Mouse (Mus musculus) CH12.LX (cell line): ENCODE results near the gene Olfml2b. TPM values are rescaled to one million over a fixed set of nuclear protein-coding genes. Genes with fewer than 3 reads are reported as not detected.

ENCODE experiments used
- DNase-seq: peaks from one replicate; pipeline ENCODE4 v3.0.0-alpha.2; 2013; ENCODE audit errors: extremely low read depth
- H3K27ac ChIP-seq: 2 replicates; pipeline ENCODE4 v1.5.1; 2012; ENCODE audit warnings: low read depth, mild to moderate bottlenecking, control low read depth, moderate library complexity; ENCODE audit not compliant: insufficient read depth
- H3K27me3 ChIP-seq: replicated peaks from 2 replicates; pipeline ENCODE3; 2012; ENCODE audit warnings: inconsistent platforms
- H3K36me3 ChIP-seq, 2 experiments: replicated peaks in 1 of 2; 2 replicates each; pipeline versions ENCODE3 to v1.6.1; 2012; ENCODE audit warnings: inconsistent platforms in 1 of 2, low read length in 1 of 2, mild to moderate bottlenecking in 1 of 2, mixed read lengths in 1 of 2, moderate library complexity in 1 of 2; ENCODE audit not compliant: control insufficient read depth in 1 of 2, insufficient read depth in 1 of 2
- H3K4me1 ChIP-seq, 2 experiments: 2 replicates each; pipeline ENCODE4 v1.6.1; 2012; ENCODE audit warnings: inconsistent platforms in 1 of 2, moderate library complexity in 1 of 2; ENCODE audit not compliant: insufficient read depth in 2 of 2, control insufficient read depth in 1 of 2
- H3K4me2 ChIP-seq: 2 replicates; pipeline ENCODE4 v1.6.1; 2012; ENCODE audit warnings: low read depth, mild to moderate bottlenecking, control low read depth; ENCODE audit not compliant: poor library complexity, insufficient read depth, severe bottlenecking
- H3K4me3 ChIP-seq, 3 experiments: fragments of 150-350 bp in 1 of 3; sonication (generic) in 1 of 3; replicated peaks in 1 of 3; 2 replicates each; pipeline versions ENCODE3 to v1.5.1; 2011 to 2012; ENCODE audit warnings: low read depth in 2 of 3, low read length in 2 of 3, mild to moderate bottlenecking in 2 of 3, moderate library complexity in 2 of 3, control low read depth in 1 of 3, improper control_type of control experiment in 1 of 3, inconsistent platforms in 1 of 3, mixed read lengths in 1 of 3; ENCODE audit not compliant: poor library complexity in 1 of 3
- H3K79me2 ChIP-seq: replicated peaks from 2 replicates; pipeline ENCODE4 v1.6.1; 2012; ENCODE audit warnings: mild to moderate bottlenecking, moderate library complexity; ENCODE audit not compliant: control insufficient read depth, poor library complexity, insufficient read depth, severe bottlenecking; ENCODE audit errors: extremely low read depth
- H3K9ac ChIP-seq: 2 replicates; pipeline ENCODE4 v1.6.1; 2012; ENCODE audit warnings: low read depth, mild to moderate bottlenecking, control low read depth, moderate library complexity; ENCODE audit not compliant: insufficient read depth
- H3K9me3 ChIP-seq: replicated peaks from 2 replicates; pipeline ENCODE3; 2012; ENCODE audit warnings: low read length, inconsistent platforms, mixed read lengths
- BHLHE40 ChIP-seq: IDR thresholded peaks from 2 replicates; pipeline ENCODE4 v1.6.1; 2011; ENCODE audit warnings: mild to moderate bottlenecking, low read depth, low read length, improper control_type of control experiment
- CHD1 ChIP-seq: IDR thresholded peaks from 2 replicates; pipeline ENCODE4 v1.6.1; 2012; ENCODE audit warnings: low read depth, low read length, improper control_type of control experiment, inconsistent platforms
- CHD2 ChIP-seq: IDR thresholded peaks from 2 replicates; pipeline ENCODE4 v1.6.1; 2011; ENCODE audit warnings: low read length, improper control_type of control experiment
- ELF1 ChIP-seq: IDR thresholded peaks from 2 replicates; pipeline ENCODE4 v1.6.1; 2014; ENCODE audit warnings: low read depth, mild to moderate bottlenecking, inconsistent platforms, low read length, improper control_type of control experiment
- EP300 ChIP-seq: IDR thresholded peaks from 2 replicates; pipeline ENCODE4 v1.6.1; 2011; ENCODE audit warnings: low read length, improper control_type of control experiment
- IRF4 ChIP-seq: IDR thresholded peaks from 2 replicates; pipeline ENCODE4 v1.6.1; 2014; ENCODE audit warnings: low read depth, mild to moderate bottlenecking, inconsistent platforms, low read length, improper control_type of control experiment
- KAT2A ChIP-seq: IDR thresholded peaks from 2 replicates; pipeline ENCODE4 v1.6.1; 2012; ENCODE audit warnings: low read length, improper control_type of control experiment, inconsistent platforms; ENCODE audit not compliant: insufficient replicate concordance
- MAX ChIP-seq: IDR thresholded peaks from 2 replicates; pipeline ENCODE4 v1.6.1; 2011; ENCODE audit warnings: low read length, improper control_type of control experiment
- MEF2A ChIP-seq: IDR thresholded peaks from 2 replicates; pipeline ENCODE4 v1.6.1; 2014; ENCODE audit warnings: low read depth, mild to moderate bottlenecking, inconsistent platforms, low read length, improper control_type of control experiment, borderline replicate concordance
- MXI1 ChIP-seq: IDR thresholded peaks from 2 replicates; pipeline ENCODE4 v1.6.1; 2011; ENCODE audit warnings: mild to moderate bottlenecking, low read depth, low read length, improper control_type of control experiment
- MYC ChIP-seq: IDR thresholded peaks from 2 replicates; pipeline ENCODE4 v1.6.1; 2011; ENCODE audit warnings: low read depth, mild to moderate bottlenecking, improper control_type of control experiment, low read length
- POLR2A ChIP-seq: IDR thresholded peaks from 2 replicates; pipeline ENCODE4 v1.6.1; 2011; ENCODE audit warnings: low read depth, mild to moderate bottlenecking, improper control_type of control experiment, low read length
- RCOR1 ChIP-seq: conservative IDR thresholded peaks from 2 replicates; pipeline ENCODE4 v1.6.1; 2012; ENCODE audit warnings: low read depth, mild to moderate bottlenecking, inconsistent platforms, low read length, improper control_type of control experiment
- SIN3A ChIP-seq: IDR thresholded peaks from 2 replicates; pipeline ENCODE4 v1.6.1; 2012; ENCODE audit warnings: low read length, improper control_type of control experiment, inconsistent platforms
- TBP ChIP-seq: conservative IDR thresholded peaks from 2 replicates; pipeline ENCODE4 v1.6.1; 2011; ENCODE audit warnings: low read depth, low read length, improper control_type of control experiment
- TCF12 ChIP-seq: IDR thresholded peaks from 2 replicates; pipeline ENCODE4 v1.6.1; 2014; ENCODE audit warnings: low read depth, mild to moderate bottlenecking, inconsistent platforms, low read length, improper control_type of control experiment
- ZKSCAN1 ChIP-seq: IDR thresholded peaks from 2 replicates; pipeline ENCODE4 v1.6.1; 2012; ENCODE audit warnings: low read depth, inconsistent platforms, low read length, improper control_type of control experiment, borderline replicate concordance
- dilution Hi-C: fragments of 300-500 bp; cut with MboI; formaldehyde crosslinking; loops from 2 replicates; pipeline ENCODE4 v1.14.3; 2020; ENCODE audit warnings: low sequenced_read_pairs; ENCODE audit not compliant: extremely low pct_unique_long_range_greater_than_20kb, extremely low pct_ligation_motif_present
- in situ Hi-C: fragments of 300-500 bp; cut with MboI; formaldehyde crosslinking; loops from 3 replicates; pipeline ENCODE4 v1.14.3; 2019; ENCODE audit warnings: low sequenced_read_pairs, low pct_ligation_motif_present, low pct_unique_long_range_greater_than_20kb, mixed read lengths
- polyA plus RNA-seq: library from polyadenylated mRNA; unstranded; fragments of >175 nt; gene quantifications from 2 replicates; pipeline ENCODE4 v1.2.1, GENCODE M21; 2012; ENCODE audit warnings: low read depth; ENCODE audit not compliant: insufficient read length
- total RNA-seq, 2 experiments: library from RNA; depleted of rRNA; stranded (reverse); fragments of 300-350 nt in 1 of 2; fragments of >200 nt in 1 of 2; gene quantifications; 2 replicates each; pipeline ENCODE4 v1.2.3; 2012 to 2014

The Olfml2b gene
- total and polyA plus RNA-seq, 3 experiments: 0.34 to 1.0 (median 0.35) TPM

DNA sequence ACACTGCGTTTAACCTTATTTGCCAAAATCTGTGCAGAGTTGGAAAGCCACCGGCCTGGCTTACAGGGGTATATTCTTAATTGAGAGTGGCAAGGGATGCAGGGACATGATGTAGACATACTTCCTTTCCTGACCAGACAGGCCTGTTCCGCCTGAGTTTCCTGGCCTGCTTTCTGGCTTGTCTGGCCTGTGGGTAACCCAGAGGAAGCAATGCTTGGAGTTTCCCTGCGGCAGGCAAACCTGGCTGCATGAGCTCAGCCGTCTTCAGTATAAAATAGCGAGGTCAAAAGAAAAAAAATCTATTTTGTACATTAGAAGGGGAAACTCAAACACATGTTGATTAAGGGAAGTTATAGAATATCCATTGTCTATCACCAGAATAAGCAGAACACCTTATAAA lies 84.2 kb downstream of the Olfml2b start:
- dilution Hi-C loops (no loop called here), in situ Hi-C loops (no loop called here)
- H3K4me3 ChIP-seq: no peak overlapping the region
- H3K4me2 ChIP-seq: peak overlapping the region; percentile 23
- H3K36me3 ChIP-seq: peaks cover 20 to 47% of the 10 kb centered on the region in 2 experiments
- 0 out of 2 replicates have a peak overlapping the region, but pooled peaks have one; percentile 5 for H3K9ac ChIP-seq
- H3K4me1 ChIP-seq: peaks cover 20 to 82% of the 10 kb centered on the region in 2 experiments
- H3K27me3 ChIP-seq: no peaks in the 10 kb centered on the region
- no peak for DNase-seq
- H3K27ac ChIP-seq: peak overlapping the region; percentile 59
- H3K9me3 ChIP-seq: no peaks in the 10 kb centered on the region
- no peak for TF ChIP-seq MAX
- no peak for TF ChIP-seq MXI1
- no peak for TF ChIP-seq BHLHE40
- 0 out of 2 replicates have a peak, but pooled peaks have one; percentile 9 for TF ChIP-seq EP300
- TF ChIP-seq SIN3A: no peak
- no peak for TF ChIP-seq ZKSCAN1
- 0 out of 2 replicates have a peak, but pooled peaks have one; percentile 55 for TF ChIP-seq CHD1
- TF ChIP-seq POLR2A: no peak; the same call in 1 of the 2 replicates
- H3K79me2 ChIP-seq: peaks cover 10% of the 10 kb centered on the region

- DNase-seq: peak; percentile 86
- in situ Hi-C loops: no loop called here
- Histone ChIP-seq H3K4me2 (peak overlapping the region; percentile 91), H3K9ac (0 out of 2 replicates have a peak overlapping the region, but pooled peaks have one; percentile 45), H3K36me3 (peaks cover 16 to 43% of the 10 kb centered on the region in 2 experiments)
- TF ChIP-seq TCF12 (no peak), BHLHE40 (no peak), EP300 (peak; percentile 44; the same call in 1 of the 2 replicates), RCOR1 (no peak), CHD2 (no peak), MXI1 (no peak), KAT2A (no peak), IRF4 (peak; percentile 55), TBP (peak; percentile 37; the same call in 1 of the 2 replicates), MEF2A (peak; percentile 47; the same call in 1 of the 2 replicates), POLR2A (peak; percentile 35; the same call in 1 of the 2 replicates), MYC (0 out of 2 replicates have a peak, but pooled peaks have one; percentile 56), ELF1 (peak; percentile 37; the same call in 1 of the 2 replicates)
- TF ChIP-seq, all 38 proteins: peak for 7
- no peaks in the 10 kb centered on the region for H3K27me3 ChIP-seq
- H3K4me3 ChIP-seq: no peak overlapping the region
- peaks cover 20 to 91% of the 10 kb centered on the region in 2 experiments for H3K4me1 ChIP-seq
- H3K79me2 ChIP-seq: peaks cover 10% of the 10 kb centered on the region
- H3K9me3 ChIP-seq: no peaks in the 10 kb centered on the region
- H3K27ac ChIP-seq: peak overlapping the region; percentile 98
- dilution Hi-C loops: no loop called here
Measured at GRCm38 (mm10) chr1:170729267-170729962, 85.1 kb downstream of the Olfml2b start.
